Mouse (Mus musculus) heart, postnatal 0 days (tissue): ENCODE results near the gene Aoc3.

ENCODE experiments used
- CTCF ChIP-seq: IDR thresholded peaks from 2 replicates; pipeline ENCODE4 v1.5.1; 2016; ENCODE audit warnings: antibody characterized with exemption, control low read depth, low read depth
- EP300 ChIP-seq: IDR thresholded peaks from 2 replicates; pipeline ENCODE4 v1.6.1; 2016; ENCODE audit warnings: antibody characterized with exemption, low read depth

DNA sequence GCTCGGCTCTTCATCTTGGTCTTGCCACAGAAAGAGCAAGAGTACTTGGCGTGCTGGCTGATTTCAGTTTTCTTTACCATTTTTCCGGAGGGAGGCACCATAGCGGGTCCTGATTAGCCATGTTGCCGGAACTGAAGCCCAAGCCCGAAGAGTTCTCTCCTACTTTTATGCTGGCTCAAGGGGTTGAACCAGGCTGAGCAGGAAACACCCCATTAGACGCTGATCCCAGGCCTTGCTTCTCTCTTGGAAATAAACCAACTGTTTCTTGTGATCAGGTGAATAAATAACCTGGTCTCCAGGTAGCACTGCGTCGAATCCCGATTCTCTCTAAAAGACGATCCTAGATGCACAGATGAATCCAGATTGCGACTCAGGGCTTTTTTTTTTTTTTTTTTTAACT is 23.0 kb downstream of the Aoc3 start:
- no peak for TF ChIP-seq CTCF
- TF ChIP-seq EP300, result no peak
